Mouse (Mus musculus) kidney, postnatal 0 days (tissue): ENCODE measurements around the gene H6pd. TPM values are rescaled to one million over a fixed set of nuclear protein-coding genes. Genes with fewer than 3 reads are reported as not detected.

Experiments
- ATAC-seq: fragments of 200-750 bp; cut with Nextera tagmentation; replicated peaks from 2 replicates; pipeline ENCODE4 v1.8.0; 2017; ENCODE audit warnings: low read depth, moderate number of reproducible peaks, moderate TSS enrichment, moderate library complexity; ENCODE audit not compliant: low FRiP score
- DNase-seq: peaks from one replicate; pipeline ENCODE4 v3.0.0-alpha.2; 2016; ENCODE audit warnings: low spot score
- H3K27ac ChIP-seq: fragments of 300-500 bp; sonication (generic); 2 replicates; pipeline ENCODE4 v1.5.1; 2014; ENCODE audit warnings: mild to moderate bottlenecking
- H3K27me3 ChIP-seq: fragments of 300-500 bp; sonication (generic); 2 replicates; pipeline ENCODE4 v1.6.1; 2014; ENCODE audit warnings: low read length, mixed read lengths; ENCODE audit not compliant: insufficient read depth
- H3K36me3 ChIP-seq: fragments of 300-500 bp; sonication (generic); 2 replicates; pipeline ENCODE4 v1.6.1; 2014; ENCODE audit warnings: low read length, mixed read lengths; ENCODE audit not compliant: insufficient read depth
- H3K4me1 ChIP-seq: fragments of 300-500 bp; sonication (generic); replicated peaks from 2 replicates; pipeline ENCODE4 v1.6.1; 2014; ENCODE audit warnings: antibody characterized with exemption, low read length, mixed read lengths; ENCODE audit not compliant: insufficient read depth
- H3K4me2 ChIP-seq: fragments of 300-500 bp; sonication (generic); 2 replicates; pipeline ENCODE4 v1.6.1; 2014; ENCODE audit warnings: mild to moderate bottlenecking, low read length, moderate library complexity, mixed read lengths
- H3K4me3 ChIP-seq: fragments of 300-500 bp; sonication (generic); replicated peaks from 2 replicates; pipeline ENCODE4 v1.5.1; 2014; ENCODE audit warnings: low read depth, low read length
- H3K9ac ChIP-seq: fragments of 300-500 bp; sonication (generic); 2 replicates; pipeline ENCODE4 v1.6.1; 2014; ENCODE audit warnings: low read depth, low read length
- H3K9me3 ChIP-seq: fragments of 300-500 bp; sonication (generic); replicated peaks from 2 replicates; pipeline ENCODE4 v1.6.1; 2016; ENCODE audit warnings: low read length, inconsistent platforms, mixed read lengths
- CTCF ChIP-seq: IDR thresholded peaks from 2 replicates; pipeline ENCODE4 v1.5.1; 2016; ENCODE audit warnings: antibody characterized with exemption, low read depth, mild to moderate bottlenecking, moderate library complexity
- WGBS: fragments of 180-500 bp; shearing (Covaris S2); extraction: QIAGEN DNeasy Blood & Tissue Kit; methylation state at CpG from one replicate; pipeline ENCODE4 v1.1.7; 2014; 5-methylcytosine and 5-hydroxymethylcytosine counted together
- polyA plus RNA-seq: library from polyadenylated mRNA; unstranded; fragments of >200 nt; fragmentation: Nextera tagmentation; extraction: Ambion mirVana; gene quantifications from 2 replicates; pipeline ENCODE4 v1.2.1, GENCODE M21; 2015

Gene H6pd
- polyA plus RNA-seq, 1 experiment from 2014 or later = 27.8 TPM

- H3K27ac ChIP-seq = no peak overlapping the region
- H3K27me3 ChIP-seq = no peaks in the 10 kb centered on the region
- H3K9me3 ChIP-seq = no peaks in the 10 kb centered on the region
- no peak for ATAC-seq
- TF ChIP-seq CTCF = no peak
- no peak overlapping the region for H3K4me3 ChIP-seq
- no peak overlapping the region for H3K4me2 ChIP-seq
- H3K36me3 ChIP-seq = no peaks in the 10 kb centered on the region
- peaks cover 15% of the 10 kb centered on the region for H3K4me1 ChIP-seq
- WGBS = 24% methylated on average over 8 of the region's 8 CpGs
- H3K9ac ChIP-seq = no peak overlapping the region
- peak; percentile 64 for DNase-seq
These were observed 70.1 kb downstream of the H6pd start for GRCm38 (mm10) chr4:149938701-149939100.

GRCm38 (mm10) chr4:149936921-149937320 lies 71.9 kb downstream of the H6pd start:
- H3K4me2 ChIP-seq = no peak overlapping the region
- peaks cover 15% of the 10 kb centered on the region for H3K4me1 ChIP-seq
- H3K27me3 ChIP-seq = no peaks in the 10 kb centered on the region
- no peak for DNase-seq
- H3K9me3 ChIP-seq = no peaks in the 10 kb centered on the region
- WGBS = 47% methylated on average over 5 of the region's 5 CpGs
- H3K27ac ChIP-seq = no peak overlapping the region
- H3K9ac ChIP-seq = no peak overlapping the region
- no peak overlapping the region for H3K4me3 ChIP-seq
- no peak for TF ChIP-seq CTCF
- ATAC-seq = no peak
- no peaks in the 10 kb centered on the region for H3K36me3 ChIP-seq

- WGBS = 84% methylated on average over 6 of the region's 6 CpGs
- Histone ChIP-seq H3K4me1 (peaks cover 15% of the 10 kb centered on the region), H3K9ac (no peak overlapping the region), H3K4me3 (no peak overlapping the region), H3K9me3 (no peaks in the 10 kb centered on the region), H3K27me3 (no peaks in the 10 kb centered on the region), H3K4me2 (no peak overlapping the region), H3K36me3 (no peaks in the 10 kb centered on the region), H3K27ac (no peak overlapping the region)
- TF ChIP-seq CTCF = no peak
- DNase-seq (no peak), ATAC-seq (no peak)
These were observed 73.4 kb downstream of the H6pd start for GRCm38 (mm10) chr4:149935470-149935869.

GRCm38 (mm10) chr4:149933519-149934245 lies 75.1 kb downstream of the H6pd start:
- no peak overlapping the region for H3K9ac ChIP-seq
- H3K27ac ChIP-seq = no peak overlapping the region
- H3K4me2 ChIP-seq = no peak overlapping the region
- no peak for TF ChIP-seq CTCF
- DNase-seq (no peak), ATAC-seq (no peak)
- H3K4me3 ChIP-seq = no peak overlapping the region
- WGBS = 65% methylated on average over 16 of the region's 16 CpGs
- no peaks in the 10 kb centered on the region for H3K36me3 ChIP-seq
- H3K9me3 ChIP-seq = no peaks in the 10 kb centered on the region
- H3K4me1 ChIP-seq = 0 out of 2 replicates have a peak, but pooled peaks cover 3% of the 10 kb centered on the region
- no peaks in the 10 kb centered on the region for H3K27me3 ChIP-seq

GRCm38 (mm10) chr4:149933025-149933424 lies 75.8 kb downstream of the H6pd start:
- no peaks in the 10 kb centered on the region for H3K27me3 ChIP-seq
- no peak overlapping the region for H3K4me3 ChIP-seq
- H3K9ac ChIP-seq = no peak overlapping the region
- TF ChIP-seq CTCF = no peak
- 0 out of 2 replicates have a peak, but pooled peaks cover 3% of the 10 kb centered on the region for H3K4me1 ChIP-seq
- no peaks in the 10 kb centered on the region for H3K9me3 ChIP-seq
- no peak overlapping the region for H3K4me2 ChIP-seq
- ATAC-seq (no peak), DNase-seq (no peak)
- no peak overlapping the region for H3K27ac ChIP-seq
- no peaks in the 10 kb centered on the region for H3K36me3 ChIP-seq
- WGBS = 77% methylated on average over 7 of the region's 7 CpGs

- no peak for ATAC-seq
- Histone ChIP-seq H3K4me2 (no peak overlapping the region), H3K4me3 (no peak overlapping the region)
These were observed 76.6 kb downstream of the H6pd start for GRCm38 (mm10) chr4:149932108-149932815.

More at GRCm38 (mm10) chr4:149932108-149932815, 76.6 kb downstream of the H6pd start:
- no peaks in the 10 kb centered on the region for H3K36me3 ChIP-seq
- no peak overlapping the region for H3K9ac ChIP-seq
- no peak for DNase-seq
- H3K27me3 ChIP-seq = no peaks in the 10 kb centered on the region
- WGBS = 86% methylated on average over 9 of the region's 9 CpGs
- H3K9me3 ChIP-seq = no peaks in the 10 kb centered on the region
- H3K27ac ChIP-seq = no peak overlapping the region
- H3K4me1 ChIP-seq = 0 out of 2 replicates have a peak, but pooled peaks cover 3% of the 10 kb centered on the region
- TF ChIP-seq CTCF = no peak
